In the genomic region with DNA sequence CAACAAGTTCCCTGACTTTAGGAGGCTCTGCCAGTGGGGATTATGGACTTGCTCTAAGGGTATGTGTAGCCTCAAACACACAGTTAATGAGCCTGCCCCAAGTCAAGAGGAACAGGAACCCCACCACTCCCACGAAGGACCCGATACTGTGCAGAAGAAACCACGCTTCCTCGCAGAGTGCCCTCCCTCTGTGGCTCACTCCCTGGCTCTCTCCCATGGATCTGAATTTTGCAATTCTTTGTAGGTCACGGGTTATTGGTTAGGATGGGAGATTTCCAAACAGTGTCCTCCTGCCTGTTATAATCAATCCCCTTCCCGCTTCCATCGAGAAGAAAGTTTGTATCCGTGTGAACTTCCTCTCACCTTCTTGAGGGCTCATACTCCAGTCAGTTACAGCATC, we compare ENCODE assay signal across 25 mouse cellular contexts. TPM values are rescaled to one million over a fixed set of nuclear protein-coding genes. Genes with fewer than 3 reads are reported as not detected.
DNase-seq lines count a peak whose midpoint lies in the region; ATAC-seq and TF ChIP-seq lines count a peak whose summit lies in the region.
"Had no signal": no experiment of that assay in that cellular context is flagged by ENCODE, and none has a peak within 500 bp of the region (broad histone marks: within the 10 kb centered on the region; RNA-seq: fewer than 3 reads in every experiment).

No protein-coding gene starts in this region.

- H3K27ac ChIP-seq in liver, postnatal 0 days (ENCODE audit: low read depth): peak overlapping the region; percentile 90
- H3K27ac ChIP-seq in liver, embryonic 11.5 days (ENCODE audit: low read depth, low read length): no peak overlapping the region
- H3K27ac ChIP-seq: forebrain, embryonic 12.5 days; hindbrain, embryonic 10.5 days had no signal

- no peaks in the 10 kb centered on the region for H3K27me3 ChIP-seq in liver, postnatal 0 days (ENCODE audit: insufficient read depth, low read length)
- H3K27me3 ChIP-seq in liver, embryonic 11.5 days (replicated peaks; ENCODE audit: control insufficient read depth, insufficient read depth, low read length): no peaks in the 10 kb centered on the region
- H3K27me3 ChIP-seq: embryonic facial prominence, embryonic 13.5 days; forebrain, embryonic 12.5 days; heart, embryonic 12.5 days; limb, embryonic 15.5 days had no signal

- H3K36me3 ChIP-seq in liver, postnatal 0 days (replicated peaks; ENCODE audit: insufficient read depth, low read length): no peaks in the 10 kb centered on the region
- no peaks in the 10 kb centered on the region for H3K36me3 ChIP-seq in liver, embryonic 11.5 days (ENCODE audit: control insufficient read depth, insufficient read depth, low read length)
- H3K36me3 ChIP-seq: embryonic facial prominence, embryonic 13.5 days; forebrain, embryonic 12.5 days; heart, embryonic 12.5 days; hindbrain, embryonic 10.5 days; limb, embryonic 15.5 days had no signal

- H3K9me3 ChIP-seq in liver, postnatal 0 days (ENCODE audit: low read length): no peaks in the 10 kb centered on the region
- no peaks in the 10 kb centered on the region for H3K9me3 ChIP-seq in liver, embryonic 11.5 days (ENCODE audit: control insufficient read depth, low read length)
- H3K9me3 ChIP-seq: embryonic facial prominence, embryonic 13.5 days; forebrain, embryonic 12.5 days; heart, embryonic 12.5 days; hindbrain, embryonic 10.5 days; limb, embryonic 15.5 days had no signal

- peaks cover 39% of the 10 kb centered on the region for H3K4me1 ChIP-seq in liver, postnatal 0 days (ENCODE audit: insufficient read depth)
- peaks cover 8% of the 10 kb centered on the region for H3K4me1 ChIP-seq in liver, embryonic 11.5 days (replicated peaks; ENCODE audit: control insufficient read depth, insufficient read depth, low read length)

- peak overlapping the region; percentile 58; the same call in 1 of the 2 replicates for H3K4me2 ChIP-seq in liver, postnatal 0 days (ENCODE audit: low read depth, low read length)
- no peak overlapping the region for H3K4me2 ChIP-seq in liver, embryonic 11.5 days
- H3K4me2 ChIP-seq: embryonic facial prominence, embryonic 13.5 days; forebrain, embryonic 12.5 days; heart, embryonic 12.5 days; limb, embryonic 15.5 days; lung, embryonic 14.5 days had no signal

- no peak overlapping the region; the same call in 1 of the 2 replicates for H3K9ac ChIP-seq in liver, postnatal 0 days (replicated peaks)
- no peak overlapping the region for H3K9ac ChIP-seq in liver, embryonic 11.5 days (ENCODE audit: low read depth, low read length)
- H3K9ac ChIP-seq: embryonic facial prominence, embryonic 13.5 days; forebrain, embryonic 12.5 days; heart, embryonic 12.5 days; limb, embryonic 15.5 days; lung, embryonic 14.5 days had no signal

- TF ChIP-seq EP300 in liver, postnatal 0 days (IDR thresholded peaks at IDR 0.05; ENCODE audit: low read depth): 0 out of 2 replicates have a peak, but pooled peaks have one; percentile 32

- H3K4me3 ChIP-seq in liver, postnatal 0 days (ENCODE audit: low read depth, low read length): no peak overlapping the region
- no peak overlapping the region for H3K4me3 ChIP-seq in liver, embryonic 11.5 days (ENCODE audit: low read depth, low read length)
- H3K4me3 ChIP-seq: embryonic facial prominence, embryonic 13.5 days; erythroblast, embryonic 14.5 days; forebrain, embryonic 12.5 days; heart, embryonic 12.5 days; hindbrain, embryonic 10.5 days; left cerebral cortex, adult 2 months; limb, embryonic 15.5 days had no signal

- TF ChIP-seq CTCF in liver, postnatal 0 days (IDR thresholded peaks at IDR 0.05; ENCODE audit: low read depth): no peak

- peak; percentile 44 for DNase-seq in adrenal gland, postnatal 14 days
- no peak for DNase-seq in adrenal gland, postnatal 25 days
- DNase-seq in liver, postnatal 0 days: no peak
- no peak for DNase-seq in liver, embryonic 11.5 days (ENCODE audit: low spot score)
- DNase-seq in frontal cortex, postnatal 25 days (ENCODE audit: low spot score in 2 of 2): no peak
- DNase-seq in thymus, adult 18-20 months: no peak
- DNase-seq: cerebellum, adult 9-10 months; heart, postnatal 10 days; kidney, adult 11 months; left cerebral cortex, postnatal 4 days; lung, embryonic 14.5 days; lung, postnatal 36 days; right cerebral cortex, adult 18-20 months; right cerebral cortex, postnatal 4 days had no signal

- ATAC-seq in liver, postnatal 0 days: peak; percentile 64
- ATAC-seq in liver, embryonic 11.5 days (replicated peaks; ENCODE audit: low FRiP score): no peak
- peak; percentile 36; the same call in 1 of the 2 replicates for ATAC-seq in megakaryocyte, adult 5-6 weeks (ENCODE audit: poor library complexity, severe bottlenecking)
- ATAC-seq: CD4-positive, CD25-positive, alpha-beta regulatory T cell, adult 4 months; hindbrain, embryonic 16.5 days; midbrain, embryonic 16.5 days had no signal

- WGBS in liver, postnatal 0 days (ENCODE audit: insufficient replicate concordance): 43% methylated on average over 8 of the region's 8 CpGs
- WGBS in liver, embryonic 11.5 days: 76% methylated on average over 8 of the region's 8 CpGs

RNA-seq across cellular contexts. Expression of gene Cmbl, which starts 5.8 kb away (rescaled TPM):
- total RNA-seq in adrenal gland, postnatal 14 days (2021): 73.9 and 91.6 TPM in 2 replicates
- total RNA-seq in adrenal gland, postnatal 25 days (2021): 180 and 181 TPM in 2 replicates
- polyA plus RNA-seq in liver, postnatal 0 days (2015; fragmentation: Nextera tagmentation; extraction: Ambion mirVana): 112 and 113 TPM in 2 replicates
- polyA plus RNA-seq in liver, embryonic 11.5 days (2014; fragmentation: Nextera tagmentation; extraction: Ambion mirVana): 2.9 TPM in 2 replicates
- 0.46 TPM in 1 of 2 replicates, not detected in the other for total RNA-seq in megakaryocyte, adult 5-6 weeks (2015)
- total RNA-seq in megakaryocyte, adult 5-6 weeks (2017): 0.48 TPM in 1 of 2 replicates, not detected in the other
- polyA plus RNA-seq: CD4-positive, CD25-positive, alpha-beta regulatory T cell, adult 4 months; erythroblast, embryonic 14.5 days had no signal

RNA-seq across cellular contexts. Expression of gene Cct5, which starts 30.6 kb away (rescaled TPM):
- 290 and 308 TPM in 2 replicates for total RNA-seq in adrenal gland, postnatal 14 days (2021)
- total RNA-seq in adrenal gland, postnatal 25 days (2021): 301 and 333 TPM in 2 replicates
- 164 and 168 TPM in 2 replicates for polyA plus RNA-seq in liver, postnatal 0 days (2015; fragmentation: Nextera tagmentation; extraction: Ambion mirVana)
- polyA plus RNA-seq in liver, embryonic 11.5 days (2014; fragmentation: Nextera tagmentation; extraction: Ambion mirVana): 683 and 762 TPM in 2 replicates
- 274 and 308 TPM in 2 replicates for total RNA-seq in megakaryocyte, adult 5-6 weeks (2015)
- total RNA-seq in megakaryocyte, adult 5-6 weeks (2017): 263 and 265 TPM in 2 replicates

RNA-seq across cellular contexts. Expression of gene Fam173b, which starts 30.7 kb away (rescaled TPM):
- 17.1 and 21.7 TPM in 2 replicates for total RNA-seq in adrenal gland, postnatal 14 days (2021)
- 24.7 and 29.0 TPM in 2 replicates for total RNA-seq in adrenal gland, postnatal 25 days (2021)
- 9.3 and 12.1 TPM in 2 replicates for polyA plus RNA-seq in liver, postnatal 0 days (2015; fragmentation: Nextera tagmentation; extraction: Ambion mirVana)
- polyA plus RNA-seq in liver, embryonic 11.5 days (2014; fragmentation: Nextera tagmentation; extraction: Ambion mirVana): 13.8 and 14.3 TPM in 2 replicates
- 7.0 and 10.5 TPM in 2 replicates for total RNA-seq in megakaryocyte, adult 5-6 weeks (2015)
- total RNA-seq in megakaryocyte, adult 5-6 weeks (2017): 5.6 and 8.0 TPM in 2 replicates

RNA-seq across cellular contexts. Expression of gene March6, which starts 40.1 kb away (rescaled TPM):
- 105 TPM in 2 replicates for total RNA-seq in adrenal gland, postnatal 14 days (2021)
- total RNA-seq in adrenal gland, postnatal 25 days (2021): 142 and 154 TPM in 2 replicates
- polyA plus RNA-seq in liver, postnatal 0 days (2015; fragmentation: Nextera tagmentation; extraction: Ambion mirVana): 14.8 and 17.3 TPM in 2 replicates
- polyA plus RNA-seq in liver, embryonic 11.5 days (2014; fragmentation: Nextera tagmentation; extraction: Ambion mirVana): 35.5 and 36.1 TPM in 2 replicates
- total RNA-seq in megakaryocyte, adult 5-6 weeks (2015): 35.7 and 38.4 TPM in 2 replicates
- 31.1 and 34.2 TPM in 2 replicates for total RNA-seq in megakaryocyte, adult 5-6 weeks (2017)

Comparison
In these comparisons a context has a peak if more than half of its experiments do, and no peak if none do; other contexts are left out.
1. RNA of gene Cmbl, which starts 5.8 kb away (total RNA-seq): 180 to 181 TPM in adrenal gland, postnatal 25 days and 73.9 to 91.6 TPM in adrenal gland, postnatal 14 days; 0.46 to 0.48 TPM in megakaryocyte, adult 5-6 weeks; every median in the first group is over 10 times any median in the second.